Mouse (Mus musculus) bone marrow, adult 2 months (tissue): Measurements from ENCODE around the gene Stmn1. TPM values are rescaled to one million over a fixed set of nuclear protein-coding genes. Genes with fewer than 3 reads are reported as not detected.
A peak's percentile ranks its signal among the peaks of the same experiment; 100 is the strongest.

Source experiments
- H3K27ac ChIP-seq: fragments of 200-500 bp; 2 replicates; pipeline ENCODE4 v1.5.1; 2012; ENCODE audit warnings: low read depth, mild to moderate bottlenecking, control low read depth, inconsistent platforms, low read length; ENCODE audit not compliant: control insufficient read depth, poor library complexity, insufficient read depth
- H3K4me1 ChIP-seq: fragments of 200-500 bp; 2 replicates; pipeline ENCODE4 v1.6.1; 2011; ENCODE audit warnings: low read length; ENCODE audit not compliant: control insufficient read depth, insufficient read depth
- H3K4me3 ChIP-seq: fragments of 200-500 bp; replicated peaks from 2 replicates; pipeline ENCODE3; 2011; ENCODE audit warnings: mild to moderate bottlenecking, low read depth, low read length, control low read depth; ENCODE audit not compliant: control insufficient read depth
- CTCF ChIP-seq: fragments of 200-500 bp; IDR thresholded peaks from 2 replicates; pipeline ENCODE4 v1.5.1; 2011; ENCODE audit warnings: low read length, control low read depth; ENCODE audit not compliant: control insufficient read depth, insufficient read depth
- POLR2A ChIP-seq: fragments of 200-500 bp; IDR thresholded peaks from 2 replicates; pipeline ENCODE4 v1.6.1; 2011; ENCODE audit warnings: low read depth, mild to moderate bottlenecking, control low read depth, low read length, borderline replicate concordance; ENCODE audit not compliant: control insufficient read depth
- WGBS: fragments of 180-500 bp; shearing (Covaris S2); methylation state at CpG from one replicate; pipeline ENCODE4 v1.1.7; 2018; 5-methylcytosine and 5-hydroxymethylcytosine counted together
- polyA plus RNA-seq: library from polyadenylated mRNA; stranded (reverse); fragments of >200 nt; gene quantifications from 2 replicates; pipeline ENCODE4 v1.2.4, GENCODE M21; 2011; ENCODE audit warnings: low replicate concordance; ENCODE audit not compliant: missing spikeins, insufficient read depth, insufficient read length

Gene Stmn1
- 297 and 423 TPM in 2 replicates for polyA plus RNA-seq

- TF ChIP-seq CTCF (no peak), POLR2A (peak; percentile 99)
- H3K4me3 ChIP-seq = peak within 1 kb of the TSS; percentile 84
- peaks cover 2% of the 10 kb centered on the region for H3K4me1 ChIP-seq
- peak within 1 kb of the TSS; percentile 89 for H3K27ac ChIP-seq
- WGBS = under 1% methylated on average over 31 of the region's 31 CpGs
Observed at GRCm38 (mm10) chr4:134468215-134468575, at the start of gene Stmn1. TSS of gene Stmn1 (plus strand) at chr4:134468320.

- TF ChIP-seq POLR2A (no peak), CTCF (no peak)
- no peak overlapping the region for H3K27ac ChIP-seq
- 80% methylated on average over 11 of the region's 11 CpGs for WGBS
- H3K4me1 ChIP-seq = no peaks in the 10 kb centered on the region; the same call in 1 of the 2 replicates
- no peak overlapping the region for H3K4me3 ChIP-seq
Observed at GRCm38 (mm10) chr4:134421971-134422370, 46.1 kb upstream of the Stmn1 start.

- TF ChIP-seq POLR2A = no peak
- TF ChIP-seq CTCF = no peak
- 86% methylated on average over 7 of the region's 7 CpGs for WGBS
Observed at GRCm38 (mm10) chr4:134423949-134424348, 44.2 kb upstream of the Stmn1 start.

GRCm38 (mm10) chr4:134425088-134425487 lies 43.0 kb upstream of the Stmn1 start:
- WGBS = 78% methylated on average over 7 of the region's 7 CpGs

More at GRCm38 (mm10) chr4:134423949-134424348, 44.2 kb upstream of the Stmn1 start:
- Histone ChIP-seq H3K4me3 (no peak overlapping the region), H3K27ac (no peak overlapping the region), H3K4me1 (no peaks in the 10 kb centered on the region; the same call in 1 of the 2 replicates)

GRCm38 (mm10) chr4:134430381-134431004 lies 37.6 kb upstream of the Stmn1 start:
- no peaks in the 10 kb centered on the region; the same call in 1 of the 2 replicates for H3K4me1 ChIP-seq

More at GRCm38 (mm10) chr4:134425088-134425487, 43.0 kb upstream of the Stmn1 start:
- H3K27ac ChIP-seq = no peak overlapping the region
- H3K4me3 ChIP-seq = no peak overlapping the region
- TF ChIP-seq CTCF (no peak), POLR2A (no peak)
- H3K4me1 ChIP-seq = no peaks in the 10 kb centered on the region; the same call in none of the 2 replicates

GRCm38 (mm10) chr4:134432686-134433360 lies 35.3 kb upstream of the Stmn1 start:
- H3K4me1 ChIP-seq = no peaks in the 10 kb centered on the region; the same call in 1 of the 2 replicates
- no peak overlapping the region for H3K4me3 ChIP-seq
- TF ChIP-seq CTCF = no peak
- no peak for TF ChIP-seq POLR2A
- whole genome bisulfite sequencing = 82% methylated on average over 15 of the region's 15 CpGs
- H3K27ac ChIP-seq = no peak overlapping the region

More at GRCm38 (mm10) chr4:134430381-134431004, 37.6 kb upstream of the Stmn1 start:
- WGBS = 70% methylated on average over 23 of the region's 23 CpGs
- TF ChIP-seq POLR2A = no peak
- TF ChIP-seq CTCF = no peak
- H3K4me3 ChIP-seq = no peak overlapping the region
- no peak overlapping the region for H3K27ac ChIP-seq

GRCm38 (mm10) chr4:134436185-134436584 lies 31.9 kb upstream of the Stmn1 start:
- WGBS = 62% methylated on average over 7 of the region's 7 CpGs
- Histone ChIP-seq H3K4me1 (no peaks in the 10 kb centered on the region), H3K4me3 (no peak overlapping the region), H3K27ac (no peak overlapping the region)
- TF ChIP-seq CTCF (no peak), POLR2A (no peak)

- Histone ChIP-seq H3K4me1 (no peaks in the 10 kb centered on the region), H3K4me3 (no peak overlapping the region), H3K27ac (no peak overlapping the region)
- TF ChIP-seq POLR2A = no peak
- no peak for TF ChIP-seq CTCF
- 87% methylated on average over 10 of the region's 10 CpGs for WGBS
Observed at GRCm38 (mm10) chr4:134436659-134437058, 31.5 kb upstream of the Stmn1 start.

- TF ChIP-seq POLR2A (no peak), CTCF (no peak)
- WGBS = 51% methylated on average over 3 of the region's 3 CpGs
- no peak overlapping the region for H3K27ac ChIP-seq
Observed at GRCm38 (mm10) chr4:134439119-134439518, 29.0 kb upstream of the Stmn1 start.

More at GRCm38 (mm10) chr4:134439119-134439518, 29.0 kb upstream of the Stmn1 start:
- Histone ChIP-seq H3K4me1 (no peaks in the 10 kb centered on the region), H3K4me3 (no peak overlapping the region)
